Mouse (Mus musculus) midbrain, embryonic 10.5 days (tissue): ENCODE data around the gene Sgf29. TPM values are rescaled to one million over a fixed set of nuclear protein-coding genes. Genes with fewer than 3 reads are reported as not detected.

Source experiments
- DNase-seq: peaks from one replicate; pipeline ENCODE4 v3.0.0-alpha.2; 2017; ENCODE audit warnings: low spot score
- H3K27ac ChIP-seq: fragments of 300-500 bp; sonication (generic); replicated peaks from 2 replicates; pipeline ENCODE4 v1.5.1; 2016; ENCODE audit warnings: mild to moderate bottlenecking
- H3K27me3 ChIP-seq: fragments of 300-500 bp; sonication (generic); 2 replicates; pipeline ENCODE4 v1.6.1; 2016; ENCODE audit warnings: low read depth, mild to moderate bottlenecking; ENCODE audit not compliant: poor library complexity, severe bottlenecking
- H3K36me3 ChIP-seq: fragments of 300-500 bp; sonication (generic); 2 replicates; pipeline ENCODE4 v1.6.1; 2016; ENCODE audit warnings: mild to moderate bottlenecking, moderate library complexity
- H3K4me1 ChIP-seq: fragments of 300-500 bp; sonication (generic); 2 replicates; pipeline ENCODE4 v1.6.1; 2016
- H3K4me3 ChIP-seq: fragments of 300-500 bp; sonication (generic); 2 replicates; pipeline ENCODE4 v1.5.1; 2016; ENCODE audit warnings: mild to moderate bottlenecking, moderate library complexity
- H3K9me3 ChIP-seq: fragments of 300-500 bp; sonication (generic); replicated peaks from 2 replicates; pipeline ENCODE4 v1.6.1; 2016; ENCODE audit warnings: mild to moderate bottlenecking
- WGBS: fragments of 180-500 bp; shearing (Covaris S2); methylation state at CpG from one replicate; pipeline ENCODE4 v1.1.7; 2016; 5-methylcytosine and 5-hydroxymethylcytosine counted together
- polyA plus RNA-seq: library from polyadenylated mRNA; unstranded; fragments of >200 nt; fragmentation: Nextera tagmentation; extraction: Ambion mirVana; gene quantifications from 2 replicates; pipeline ENCODE4 v1.2.1, GENCODE M21; 2016

The Sgf29 gene
- 61.9 and 63.5 TPM in 2 replicates for polyA plus RNA-seq

- Histone ChIP-seq H3K9me3 (no peaks in the 10 kb centered on the region), H3K4me1 (peaks cover 12% of the 10 kb centered on the region), H3K27ac (peak within 1 kb of the TSS; percentile 94), H3K36me3 (no peaks in the 10 kb centered on the region), H3K4me3 (peak within 1 kb of the TSS; percentile 73), H3K27me3 (no peaks in the 10 kb centered on the region)
- peak; percentile 93 for DNase-seq
- WGBS, result 1% methylated on average over 57 of the region's 57 CpGs
These were observed at the start of gene Sgf29 for GRCm38 (mm10) chr7:126649231-126650051. TSS of gene Sgf29 (plus strand) at chr7:126649309.

- WGBS, result 50% methylated on average over 5 of the region's 5 CpGs
- Histone ChIP-seq H3K27me3 (no peaks in the 10 kb centered on the region), H3K4me3 (no peak overlapping the region), H3K27ac (no peak overlapping the region), H3K4me1 (no peaks in the 10 kb centered on the region), H3K9me3 (no peaks in the 10 kb centered on the region), H3K36me3 (no peaks in the 10 kb centered on the region)
- DNase-seq, result no peak
These were observed 47.2 kb upstream of the Sgf29 start for GRCm38 (mm10) chr7:126601896-126602295.

GRCm38 (mm10) chr7:126602650-126603049 is 46.5 kb upstream of the Sgf29 start:
- Histone ChIP-seq H3K4me1 (no peaks in the 10 kb centered on the region), H3K27me3 (no peaks in the 10 kb centered on the region), H3K9me3 (no peaks in the 10 kb centered on the region), H3K4me3 (no peak overlapping the region), H3K36me3 (no peaks in the 10 kb centered on the region), H3K27ac (no peak overlapping the region)
- DNase-seq, result no peak
- 89% methylated on average over 3 of the region's 3 CpGs for WGBS

GRCm38 (mm10) chr7:126606611-126607010 is 42.5 kb upstream of the Sgf29 start:
- H3K27ac ChIP-seq, result no peak overlapping the region
- H3K9me3 ChIP-seq, result no peaks in the 10 kb centered on the region
- no peak overlapping the region for H3K4me3 ChIP-seq
- H3K36me3 ChIP-seq, result no peaks in the 10 kb centered on the region
- 90% methylated on average over 5 of the region's 5 CpGs for WGBS
- DNase-seq, result no peak
- H3K27me3 ChIP-seq, result no peaks in the 10 kb centered on the region
- H3K4me1 ChIP-seq, result no peaks in the 10 kb centered on the region

- WGBS, result 84% methylated on average over 3 of the region's 3 CpGs
- no peak for DNase-seq
- no peaks in the 10 kb centered on the region for H3K27me3 ChIP-seq
- H3K9me3 ChIP-seq, result no peaks in the 10 kb centered on the region
- no peaks in the 10 kb centered on the region for H3K36me3 ChIP-seq
- no peaks in the 10 kb centered on the region for H3K4me1 ChIP-seq
- no peak overlapping the region for H3K27ac ChIP-seq
- H3K4me3 ChIP-seq, result no peak overlapping the region
These were observed 42.0 kb upstream of the Sgf29 start for GRCm38 (mm10) chr7:126607064-126607463.

GRCm38 (mm10) chr7:126607796-126608195 is 41.3 kb upstream of the Sgf29 start:
- H3K9me3 ChIP-seq, result no peaks in the 10 kb centered on the region
- no peak overlapping the region for H3K27ac ChIP-seq
- 90% methylated on average over 5 of the region's 5 CpGs for WGBS
- no peaks in the 10 kb centered on the region for H3K4me1 ChIP-seq
- H3K27me3 ChIP-seq, result no peaks in the 10 kb centered on the region
- DNase-seq, result no peak
- no peaks in the 10 kb centered on the region for H3K36me3 ChIP-seq
- no peak overlapping the region for H3K4me3 ChIP-seq

- DNase-seq, result no peak
- no peaks in the 10 kb centered on the region for H3K36me3 ChIP-seq
- H3K27ac ChIP-seq, result no peak overlapping the region
- H3K4me1 ChIP-seq, result no peaks in the 10 kb centered on the region
- 82% methylated on average over 3 of the region's 3 CpGs for WGBS
- no peaks in the 10 kb centered on the region for H3K9me3 ChIP-seq
- H3K4me3 ChIP-seq, result no peak overlapping the region
- H3K27me3 ChIP-seq, result no peaks in the 10 kb centered on the region
These were observed 36.4 kb upstream of the Sgf29 start for GRCm38 (mm10) chr7:126612736-126613135.

GRCm38 (mm10) chr7:126616707-126617106 is 32.4 kb upstream of the Sgf29 start:
- Histone ChIP-seq H3K4me3 (no peak overlapping the region), H3K4me1 (no peaks in the 10 kb centered on the region), H3K9me3 (no peaks in the 10 kb centered on the region), H3K36me3 (no peaks in the 10 kb centered on the region), H3K27me3 (no peaks in the 10 kb centered on the region), H3K27ac (no peak overlapping the region)
- 75% methylated on average over 3 of the region's 3 CpGs for WGBS
- no peak for DNase-seq

- no peaks in the 10 kb centered on the region for H3K36me3 ChIP-seq
- H3K9me3 ChIP-seq, result no peaks in the 10 kb centered on the region
- H3K27ac ChIP-seq, result no peak overlapping the region
- H3K27me3 ChIP-seq, result no peaks in the 10 kb centered on the region
- 84% methylated on average over 10 of the region's 10 CpGs for WGBS
- no peaks in the 10 kb centered on the region; the same call in 1 of the 2 replicates for H3K4me1 ChIP-seq
- no peak for DNase-seq
- H3K4me3 ChIP-seq, result no peak overlapping the region
These were observed 29.4 kb upstream of the Sgf29 start for GRCm38 (mm10) chr7:126619559-126620275.

GRCm38 (mm10) chr7:126621452-126622359 is 27.4 kb upstream of the Sgf29 start:
- Histone ChIP-seq H3K36me3 (no peaks in the 10 kb centered on the region), H3K4me1 (no peaks in the 10 kb centered on the region; the same call in 1 of the 2 replicates), H3K4me3 (no peak overlapping the region), H3K9me3 (no peaks in the 10 kb centered on the region), H3K27ac (no peak overlapping the region), H3K27me3 (no peaks in the 10 kb centered on the region)
- WGBS, result 83% methylated on average over 9 of the region's 9 CpGs
- DNase-seq, result no peak

GRCm38 (mm10) chr7:126623381-126623780 is 25.7 kb upstream of the Sgf29 start:
- DNase-seq, result no peak
- 96% methylated on average over 1 of the region's 1 CpGs for WGBS
- Histone ChIP-seq H3K27me3 (no peaks in the 10 kb centered on the region), H3K9me3 (no peaks in the 10 kb centered on the region), H3K27ac (0 out of 2 replicates have a peak overlapping the region, but pooled peaks have one; percentile 46), H3K36me3 (no peaks in the 10 kb centered on the region), H3K4me3 (no peak overlapping the region), H3K4me1 (no peaks in the 10 kb centered on the region; the same call in 1 of the 2 replicates)

- Histone ChIP-seq H3K27ac (no peak overlapping the region), H3K9me3 (no peaks in the 10 kb centered on the region), H3K4me3 (no peak overlapping the region), H3K4me1 (peaks cover 2% of the 10 kb centered on the region), H3K36me3 (no peaks in the 10 kb centered on the region), H3K27me3 (no peaks in the 10 kb centered on the region)
- 70% methylated on average over 16 of the region's 16 CpGs for WGBS
- no peak for DNase-seq
These were observed 24.3 kb upstream of the Sgf29 start for GRCm38 (mm10) chr7:126624774-126625173.
